Mouse (Mus musculus) C2C12 (cell line): ENCODE measurements around the gene Dedd2.

Experiments
- CTCF ChIP-seq: IDR thresholded peaks from one replicate; pipeline ENCODE4 v1.5.1; 2011; ENCODE audit not compliant: control insufficient read depth, insufficient read depth, insufficient read length
- MAX ChIP-seq: IDR thresholded peaks from one replicate; pipeline ENCODE4 v1.6.1; 2011; ENCODE audit warnings: mild to moderate bottlenecking, control low read depth
- USF1 ChIP-seq: IDR thresholded peaks from one replicate; pipeline ENCODE4 v1.6.1; 2011; ENCODE audit warnings: low read depth, mild to moderate bottlenecking, control low read depth, moderate library complexity

- no peak for TF ChIP-seq CTCF
- TF ChIP-seq MAX: no peak
- TF ChIP-seq USF1: no peak
Measured at GRCm38 (mm10) chr7:25222275-25222967, 2.0 kb upstream of the Dedd2 start.
